Mouse (Mus musculus) urinary bladder, adult 18-20 months (tissue): ENCODE data around the gene Ccdc62.

Experiments used
- DNase-seq, 2 experiments: peaks; one replicate each; pipeline ENCODE4 v3.0.0; 2022; ENCODE audit warnings: low spot score in 2 of 2, mixed read lengths in 2 of 2

Gene Ccdc62

DNA sequence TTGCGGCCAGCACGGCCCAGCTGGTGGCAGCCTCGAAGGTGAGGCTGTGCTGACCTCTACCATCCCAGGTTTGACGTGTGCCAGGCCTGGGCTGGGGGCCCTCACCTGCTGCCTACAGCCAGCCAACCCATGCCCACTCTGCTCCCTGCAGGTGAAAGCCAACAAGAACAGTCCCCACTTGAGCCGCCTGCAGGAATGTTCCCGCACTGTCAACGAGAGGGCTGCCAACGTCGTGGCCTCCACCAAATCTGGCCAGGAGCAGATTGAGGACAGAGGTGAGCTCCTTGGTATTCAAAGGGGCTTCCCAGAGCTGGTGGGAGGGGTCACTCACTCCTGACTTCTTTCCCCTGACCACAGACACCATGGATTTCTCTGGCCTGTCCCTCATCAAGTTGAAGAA is 70.8 kb downstream of the Ccdc62 start:
- DNase-seq: no peak

DNA sequence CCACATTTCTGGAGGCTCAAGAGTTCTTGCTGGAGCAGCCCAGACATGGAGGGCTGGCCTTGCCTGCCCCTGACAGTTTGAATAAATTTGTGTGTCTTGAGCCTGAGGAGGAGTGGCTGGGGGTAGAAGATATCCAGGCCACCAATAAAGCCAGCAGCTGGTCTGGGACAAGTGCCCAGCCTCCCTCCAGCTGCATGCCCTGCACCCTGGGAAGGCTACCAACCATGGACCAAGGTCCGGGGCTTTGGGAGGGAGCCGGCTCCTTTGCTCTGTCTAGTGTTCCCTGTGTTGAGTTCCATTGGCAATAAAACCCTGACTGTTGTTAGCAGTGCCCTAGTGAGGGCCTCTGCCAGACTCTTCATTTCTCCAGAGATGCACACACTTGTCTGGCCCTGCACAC is 72.4 kb downstream of the Ccdc62 start:
- no peak for DNase-seq

DNA sequence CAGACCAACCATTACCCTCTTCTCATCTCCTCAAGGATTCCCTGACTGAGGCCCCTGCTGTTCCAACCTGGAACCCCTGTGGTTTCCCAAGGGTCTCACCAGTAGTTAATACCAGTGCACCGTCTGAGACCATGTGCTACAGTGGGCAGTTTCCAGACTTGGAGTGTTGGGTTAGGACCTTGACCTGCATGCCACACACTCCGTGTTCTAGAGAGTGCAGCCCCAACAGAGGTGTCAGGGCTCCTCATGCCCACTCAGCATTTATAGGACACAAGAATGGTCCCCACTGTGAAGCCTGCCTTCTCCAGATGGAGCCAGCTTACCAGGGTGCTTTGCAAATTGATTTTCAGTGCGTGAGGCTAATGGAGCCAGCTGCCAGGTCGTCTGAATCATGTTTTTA is 72.9 kb downstream of the Ccdc62 start:
- DNase-seq: no peak

- no peak for DNase-seq
Observed at GRCm38 (mm10) chr5:124004356-124005150, 74.1 kb downstream of the Ccdc62 start.

DNA sequence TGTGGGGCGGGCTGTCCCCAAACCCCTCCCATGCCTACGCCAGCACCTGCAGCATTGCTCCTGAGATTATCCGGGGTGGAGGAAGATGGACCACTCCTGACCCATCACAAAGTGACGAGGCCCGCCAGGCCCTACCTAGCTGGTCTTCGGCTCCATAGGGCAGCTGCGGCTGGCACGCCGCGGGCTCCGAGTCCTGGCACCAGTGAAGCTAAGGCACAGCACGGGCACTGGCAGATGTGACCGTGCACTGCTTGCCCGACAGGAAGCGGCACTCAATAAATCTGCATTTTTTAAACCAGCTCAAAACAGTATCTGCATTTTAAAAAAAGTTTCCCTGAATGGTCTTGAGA is 74.6 kb downstream of the Ccdc62 start:
- DNase-seq: no peak

DNA sequence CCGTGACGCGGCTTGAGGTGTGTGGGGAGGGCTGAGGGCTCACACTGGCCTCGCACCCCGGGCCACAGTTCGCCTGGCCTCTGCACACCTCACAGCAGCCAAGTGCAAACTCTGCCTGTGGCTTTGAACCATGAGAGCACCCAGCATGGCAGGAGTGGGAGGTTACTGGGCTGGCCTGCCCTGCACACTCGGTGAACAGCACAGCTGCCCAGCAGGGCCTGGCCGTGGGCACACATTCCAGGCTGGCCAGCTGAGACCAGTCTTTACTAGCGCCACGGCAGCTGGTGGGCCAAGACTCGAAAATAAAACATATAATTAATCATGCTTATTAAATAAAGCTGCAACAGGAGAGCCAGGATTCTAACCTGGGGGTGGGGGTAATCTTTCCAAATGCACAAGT is 75.1 kb downstream of the Ccdc62 start:
- no peak for DNase-seq

DNA sequence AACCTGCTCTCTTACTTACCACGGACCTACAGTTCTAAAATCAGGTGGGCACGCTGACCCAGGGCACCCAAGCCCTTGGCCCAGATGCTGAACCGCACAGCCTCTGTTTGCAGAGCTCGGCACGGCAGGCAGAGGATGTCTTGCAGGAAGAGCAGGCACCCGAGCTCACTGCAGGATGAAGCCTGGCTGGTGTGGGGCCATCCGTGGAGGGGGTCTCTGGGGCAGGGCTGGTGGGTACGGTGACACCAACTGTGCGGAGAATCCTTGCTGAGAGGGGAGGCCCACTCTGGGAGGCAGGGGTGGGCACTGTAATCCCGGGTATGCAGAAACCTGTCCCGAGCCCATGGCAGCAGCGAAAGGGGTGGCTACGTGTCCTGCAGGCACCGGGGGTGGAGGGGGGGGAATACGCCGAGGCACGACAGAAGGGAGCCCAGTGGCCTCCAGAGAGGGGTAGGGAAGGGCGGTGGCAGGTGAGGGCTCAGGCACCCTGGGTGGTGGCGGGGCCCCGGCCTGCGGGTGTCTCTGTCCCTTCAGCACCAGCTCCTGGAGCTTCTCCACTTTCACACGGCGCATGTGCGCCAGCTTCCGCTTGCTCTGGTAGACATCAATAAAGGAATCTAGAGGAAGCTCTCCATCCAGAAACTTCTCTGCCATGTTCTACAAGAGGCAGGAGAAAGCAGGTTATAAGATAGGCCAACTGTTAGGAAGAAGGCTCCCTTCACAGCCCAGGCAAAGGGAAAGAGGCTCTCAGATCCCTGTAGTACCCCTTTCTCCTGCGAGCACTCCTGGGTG is 75.8 kb downstream of the Ccdc62 start:
- DNase-seq: no peak

GRCm38 (mm10) chr5:124006891-124007491 is 76.5 kb downstream of the Ccdc62 start:
- DNase-seq: peak; percentile 74 to 88

DNA sequence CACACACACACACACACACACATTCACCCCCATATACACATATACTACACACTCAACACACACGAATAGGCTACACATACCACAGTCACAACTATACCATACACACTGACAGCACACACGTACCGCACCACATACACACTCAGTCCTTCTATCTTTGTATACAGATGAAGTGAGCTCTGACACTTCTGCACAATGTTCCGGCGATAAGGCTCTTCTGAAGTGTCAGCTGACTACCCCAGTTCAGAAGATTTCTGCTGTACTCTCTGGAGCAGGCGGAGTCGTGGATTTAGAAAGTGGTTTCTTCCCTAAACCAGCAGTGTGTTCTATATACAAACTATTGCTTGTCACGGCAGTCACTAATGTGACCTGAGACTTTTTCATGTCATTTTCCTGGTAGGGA is 79.6 kb downstream of the Ccdc62 start:
- DNase-seq: no peak

DNA sequence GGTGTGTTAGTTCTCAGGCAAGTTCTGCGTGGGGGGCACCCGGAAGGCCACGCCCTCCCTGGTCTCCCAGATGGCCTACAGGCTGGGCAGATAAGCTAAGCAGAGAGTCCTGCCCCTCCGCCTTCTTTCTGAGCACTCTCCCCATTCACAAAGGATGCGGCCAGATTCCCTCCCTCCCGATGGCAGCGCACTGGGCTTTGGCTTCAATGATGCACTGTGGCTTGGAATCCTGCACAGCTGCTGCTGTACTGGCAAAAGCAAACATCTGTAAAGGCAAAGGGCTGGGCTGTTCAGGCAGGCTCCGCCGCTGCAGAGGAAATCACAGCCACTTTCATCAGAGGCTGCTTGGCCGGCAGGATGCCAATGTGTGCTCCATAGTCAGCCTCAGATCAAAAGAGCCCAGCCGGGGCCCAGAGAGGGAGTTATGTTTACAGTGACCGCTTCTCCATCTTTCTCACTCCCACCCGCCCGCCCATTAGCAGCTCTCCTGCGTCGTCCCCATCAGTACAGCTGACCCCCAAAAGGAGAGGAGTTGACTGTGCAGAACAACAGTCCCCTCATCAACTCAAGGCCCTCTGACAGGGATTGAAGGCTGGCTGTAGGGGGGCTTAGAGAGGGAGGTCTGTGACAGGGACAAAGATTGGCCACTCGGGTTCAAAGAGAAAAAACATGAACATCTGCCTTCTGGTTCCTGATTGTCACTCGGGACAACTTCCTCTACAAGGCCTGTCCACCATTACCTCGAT is 80.6 kb downstream of the Ccdc62 start:
- DNase-seq: no peak

DNA sequence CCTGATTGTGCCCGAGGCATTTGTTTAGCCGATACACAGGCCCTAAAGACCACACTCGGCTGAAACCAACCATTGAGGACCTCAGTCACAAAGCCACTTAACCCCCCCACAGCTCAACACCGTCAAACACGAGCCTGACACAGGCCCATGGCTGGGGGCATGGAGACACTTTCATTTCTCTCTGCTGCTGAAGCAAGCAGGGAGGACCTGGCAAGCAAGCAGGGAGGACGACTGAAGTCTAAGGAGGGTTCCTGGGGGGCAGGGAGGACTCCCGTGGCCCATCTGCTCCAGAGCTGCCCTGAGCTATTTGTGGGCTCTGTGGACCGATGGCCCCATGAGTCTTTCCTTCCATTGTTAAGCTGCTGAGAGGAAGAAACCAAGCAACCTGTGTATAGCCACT is 81.4 kb downstream of the Ccdc62 start:
- DNase-seq: no peak

GRCm38 (mm10) chr5:124012885-124013284 is 82.4 kb downstream of the Ccdc62 start:
- no peak for DNase-seq

DNA sequence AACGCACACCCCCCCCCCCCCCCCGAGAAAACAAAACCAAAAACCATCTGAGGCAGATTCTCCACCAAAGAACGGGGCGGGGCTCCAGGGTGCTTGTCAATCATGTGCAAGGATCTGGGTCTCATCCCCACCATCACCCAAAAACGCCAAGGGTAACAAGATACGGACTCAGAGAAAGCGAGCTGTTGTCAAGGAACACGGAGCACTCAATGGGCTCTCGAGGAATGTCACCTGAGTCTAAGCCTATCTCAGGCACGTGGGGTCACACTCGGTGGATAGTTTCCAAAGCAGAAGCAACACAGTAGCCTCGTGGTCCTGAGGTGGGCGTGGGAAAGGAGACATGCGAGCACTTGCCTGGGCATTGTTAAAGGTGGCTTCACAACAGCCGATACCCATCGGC is 83.3 kb downstream of the Ccdc62 start:
- no peak for DNase-seq

DNA sequence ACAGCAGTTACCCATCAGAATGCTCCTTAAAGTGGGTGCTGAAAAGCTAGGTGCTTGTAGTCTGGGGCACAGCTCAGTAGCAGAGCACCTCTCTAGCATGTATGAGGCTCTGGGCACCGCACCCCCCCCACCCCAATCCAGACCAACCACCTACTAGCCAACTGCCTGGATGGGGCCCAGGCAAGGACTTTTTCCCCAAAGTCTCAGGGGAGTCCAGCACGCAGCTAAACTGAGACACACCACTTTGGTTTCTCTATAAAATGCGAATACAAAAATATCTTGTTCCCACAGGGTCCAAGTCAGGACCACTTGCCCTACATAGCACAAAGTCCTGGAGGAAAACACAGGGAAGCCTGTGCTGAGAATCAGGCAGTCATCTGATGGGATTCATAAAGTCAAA is 83.7 kb downstream of the Ccdc62 start:
- DNase-seq: no peak

GRCm38 (mm10) chr5:124014791-124015251 is 84.3 kb downstream of the Ccdc62 start:
- DNase-seq: no peak

DNA sequence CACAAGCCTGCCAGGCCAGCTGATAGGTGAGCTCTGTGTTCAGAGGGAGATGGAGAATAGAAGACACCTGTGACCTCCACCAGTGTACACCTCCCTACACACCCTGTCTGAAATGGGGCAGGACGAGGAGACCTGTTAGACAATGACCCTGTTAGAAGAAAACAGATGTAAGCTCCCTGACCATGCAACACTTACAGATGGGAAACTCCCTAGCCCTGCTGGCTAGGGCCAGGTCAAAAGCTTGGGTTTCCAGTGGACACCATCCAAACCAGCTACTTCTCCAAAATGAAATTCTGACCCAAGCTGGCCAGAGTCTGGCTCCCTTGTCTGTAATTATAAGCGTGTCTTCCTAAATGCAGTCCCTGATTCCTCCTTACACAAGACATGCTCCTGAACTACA is 85.2 kb downstream of the Ccdc62 start:
- DNase-seq: no peak

DNA sequence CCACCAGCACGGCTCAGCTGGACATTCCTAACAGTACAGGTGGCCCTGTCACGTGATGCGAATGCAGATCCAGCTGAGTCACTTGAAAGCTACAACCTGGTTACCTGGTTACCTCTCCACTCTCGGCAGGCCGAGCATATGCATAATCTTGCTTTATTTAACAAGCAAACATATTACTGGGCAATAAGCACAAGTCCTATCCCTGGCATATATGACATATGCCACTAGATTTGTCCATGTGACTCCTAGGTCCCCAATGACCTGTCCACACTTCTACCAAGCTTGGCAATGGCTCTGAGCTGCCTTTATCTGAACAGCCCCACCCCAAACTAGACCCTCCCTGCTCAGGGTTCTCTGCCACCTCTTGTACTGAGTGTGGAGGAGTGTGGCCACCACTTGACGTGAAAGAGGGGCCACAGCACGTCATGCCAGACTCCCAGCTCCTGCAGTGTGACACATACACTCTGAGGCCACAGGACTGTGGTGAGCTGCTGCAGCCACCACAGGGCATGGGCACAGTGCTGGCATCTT is 85.9 kb downstream of the Ccdc62 start:
- no peak for DNase-seq

DNA sequence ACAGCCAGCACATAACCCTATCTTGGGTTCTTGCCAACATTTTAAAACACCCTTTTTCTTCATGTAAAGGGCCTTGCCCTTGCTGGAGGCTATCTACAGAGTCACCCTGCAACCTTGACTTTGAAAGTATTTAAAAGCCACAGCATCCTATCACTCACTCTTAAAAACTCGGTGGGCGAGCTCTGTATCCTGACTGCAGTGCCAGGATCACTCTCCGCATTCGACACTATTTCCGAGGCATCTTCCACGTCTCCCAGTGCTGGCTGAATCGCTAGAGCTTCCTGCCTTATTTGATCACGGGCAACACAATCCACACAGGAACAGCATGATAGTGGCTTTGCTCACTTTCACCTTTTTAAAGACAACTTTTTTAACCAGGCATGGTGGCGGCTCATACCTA is 87.5 kb downstream of the Ccdc62 start:
- DNase-seq: no peak

DNA sequence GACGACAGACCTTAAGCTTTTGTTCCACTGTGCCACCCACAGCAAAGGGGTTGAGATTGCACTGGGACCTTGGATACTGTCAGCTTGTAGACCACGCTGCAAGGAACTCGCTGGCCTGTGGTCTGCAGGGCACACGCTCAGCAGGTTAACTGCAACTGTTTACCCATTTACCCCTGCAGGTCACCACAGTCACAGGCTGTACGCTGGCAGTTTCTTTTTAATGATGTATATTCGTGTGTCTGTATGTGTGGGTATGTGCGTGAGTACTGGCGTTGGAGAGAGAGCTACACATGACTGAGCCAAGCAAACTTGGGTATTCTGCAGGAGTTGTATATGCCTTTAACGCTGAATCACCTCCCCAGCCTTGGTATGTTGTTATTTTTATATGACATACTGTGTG is 88.2 kb downstream of the Ccdc62 start:
- no peak for DNase-seq
